Mouse (Mus musculus): ENCODE measurements around the gene Pde8b.

The Pde8b gene

GRCm38 (mm10) chr13:95140460-95141079 is 109.6 kb downstream of the Pde8b start:
- DNase-seq (ENCODE audit: low spot score in 2 of 2), result no peak

- DNase-seq (ENCODE audit: low spot score in 2 of 2), result no peak
These were observed 114.6 kb downstream of the Pde8b start for GRCm38 (mm10) chr13:95135326-95136150.

- no peak for DNase-seq (ENCODE audit: low spot score in 2 of 2)
These were observed 118.3 kb downstream of the Pde8b start for GRCm38 (mm10) chr13:95131848-95132247.

- DNase-seq (ENCODE audit: low spot score in 2 of 2), result no peak
These were observed 119.1 kb downstream of the Pde8b start for GRCm38 (mm10) chr13:95131041-95131440.

DNA sequence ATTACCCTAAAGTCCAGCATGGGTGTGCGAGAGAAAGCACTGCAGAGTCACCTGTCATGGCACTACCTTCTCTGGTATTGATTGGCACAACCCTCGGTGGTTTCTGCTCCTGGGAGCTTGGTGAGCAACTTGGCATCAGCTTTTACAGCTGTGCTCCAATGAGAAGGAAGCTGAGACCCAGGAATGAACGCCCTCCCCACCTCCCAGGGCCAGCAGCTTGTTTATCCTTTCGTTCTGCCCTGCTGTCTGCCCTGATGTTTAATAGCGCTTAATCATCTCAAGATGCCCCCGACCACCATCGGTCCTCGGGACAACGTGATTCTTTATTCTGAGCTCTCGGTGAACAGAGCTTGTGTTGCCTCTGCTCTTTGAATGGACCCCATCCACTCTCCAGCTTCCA is 122.8 kb downstream of the Pde8b start:
- DNase-seq (ENCODE audit: low spot score in 2 of 2), result no peak

DNA sequence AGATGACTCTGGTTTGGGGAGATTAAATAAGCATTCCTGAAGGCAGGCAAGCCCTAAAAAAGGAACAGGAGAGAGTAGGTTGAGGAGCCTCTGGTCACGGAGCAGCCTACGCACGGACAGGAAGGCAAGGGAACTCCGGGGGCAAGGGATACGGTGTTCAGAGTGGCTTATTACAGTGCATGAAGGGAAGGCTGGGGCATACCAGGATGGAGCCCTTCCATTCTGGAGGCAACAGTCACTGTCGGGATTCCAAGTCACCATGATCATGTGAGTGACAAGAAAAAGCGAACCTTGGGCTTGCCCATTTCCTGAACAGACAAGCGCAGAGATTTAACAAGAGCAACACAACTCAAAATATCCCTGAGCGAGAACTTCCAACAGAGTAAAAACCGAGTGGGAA is 123.3 kb downstream of the Pde8b start:
- no peak for DNase-seq (ENCODE audit: low spot score in 2 of 2)

GRCm38 (mm10) chr13:95125546-95126215 is 124.5 kb downstream of the Pde8b start:
- DNase-seq (ENCODE audit: low spot score in 2 of 2), result no peak

GRCm38 (mm10) chr13:95120570-95120969 is 129.6 kb downstream of the Pde8b start:
- DNase-seq (ENCODE audit: low spot score in 2 of 2), result no peak

DNA sequence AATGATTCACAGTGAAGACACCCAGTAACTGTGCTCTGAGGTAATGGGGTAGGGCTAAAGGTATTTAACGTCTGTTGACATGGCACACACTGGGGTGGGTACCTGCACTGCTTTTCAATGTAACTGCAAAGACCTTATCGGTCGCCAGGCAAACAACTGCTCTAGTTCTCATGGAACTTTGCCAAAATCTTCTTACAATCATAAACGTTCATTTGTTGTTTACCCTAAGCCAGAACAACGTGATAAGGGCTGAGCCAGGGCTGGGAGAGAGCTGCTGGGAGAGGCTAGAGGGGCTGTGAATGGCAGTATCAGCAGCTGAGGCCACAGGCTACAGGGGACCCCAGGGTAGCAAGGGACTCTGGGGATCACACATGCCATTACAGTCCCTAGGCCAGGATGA is 136.4 kb downstream of the Pde8b start:
- no peak for DNase-seq (ENCODE audit: low spot score in 2 of 2)

DNA sequence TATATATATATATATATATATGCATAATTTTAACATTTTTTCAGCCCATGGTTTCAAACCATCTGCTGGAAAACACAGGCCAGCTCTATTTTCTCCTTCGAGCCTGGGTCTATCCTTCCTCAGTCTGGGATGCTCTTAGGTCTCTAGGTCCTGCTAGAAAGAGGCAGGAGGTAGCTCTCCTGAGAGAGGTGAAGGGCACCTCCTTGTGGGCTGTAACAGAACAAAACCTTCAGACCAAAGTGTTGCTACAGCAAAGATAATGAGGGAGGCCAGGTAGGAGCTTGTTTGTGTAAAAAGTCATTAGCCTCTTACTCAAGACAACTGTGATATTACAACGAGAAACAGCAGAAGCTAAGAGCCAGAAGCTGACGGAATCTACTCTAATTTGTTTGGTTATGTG is 140.6 kb downstream of the Pde8b start:
- DNase-seq (ENCODE audit: low spot score in 2 of 2), result no peak

- DNase-seq (ENCODE audit: low spot score in 2 of 2), result no peak
These were observed 142.1 kb downstream of the Pde8b start for GRCm38 (mm10) chr13:95108035-95108434.

DNA sequence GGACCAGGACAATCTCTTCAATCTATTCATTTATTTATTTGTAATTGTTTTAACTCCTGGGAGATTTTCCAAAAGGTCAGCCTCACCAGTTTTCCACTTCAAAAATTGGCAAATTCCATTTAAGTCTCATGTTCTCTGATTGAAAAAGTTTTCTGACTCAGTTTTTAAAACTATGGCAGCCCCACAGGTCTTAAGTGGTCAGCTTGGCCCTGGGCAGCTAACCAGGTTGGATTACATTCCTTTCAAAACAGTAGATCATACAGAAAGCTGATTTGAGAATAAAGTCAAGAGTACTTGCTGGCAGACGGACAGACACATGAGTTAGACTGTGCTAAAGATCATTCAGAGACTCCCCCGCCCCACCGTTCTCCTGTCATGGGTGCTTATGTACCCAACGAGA is 145.3 kb downstream of the Pde8b start:
- no peak for DNase-seq (ENCODE audit: low spot score in 2 of 2)

GRCm38 (mm10) chr13:95102985-95103590 is 147.0 kb downstream of the Pde8b start:
- no peak for DNase-seq (ENCODE audit: low spot score in 2 of 2)

DNA sequence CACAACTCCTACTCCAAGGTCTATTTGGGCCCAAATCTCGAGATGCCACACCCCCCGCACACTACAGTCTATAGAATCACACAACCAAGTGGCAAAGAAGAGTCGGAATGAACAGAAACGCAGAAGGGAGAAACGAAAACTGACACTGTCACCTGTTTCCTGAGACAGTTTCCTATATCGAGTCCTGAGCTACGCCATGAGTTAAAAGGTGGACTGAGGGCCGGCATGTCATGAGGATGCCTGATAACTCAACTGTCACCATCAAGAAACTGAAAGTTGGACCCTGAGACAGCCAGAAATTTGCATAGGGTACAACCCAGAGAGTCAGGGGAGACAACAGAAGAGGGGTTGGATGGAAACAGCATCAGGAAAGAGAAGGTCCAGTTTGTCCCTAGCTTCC is 148.8 kb downstream of the Pde8b start:
- DNase-seq (ENCODE audit: low spot score in 2 of 2), result no peak

DNA sequence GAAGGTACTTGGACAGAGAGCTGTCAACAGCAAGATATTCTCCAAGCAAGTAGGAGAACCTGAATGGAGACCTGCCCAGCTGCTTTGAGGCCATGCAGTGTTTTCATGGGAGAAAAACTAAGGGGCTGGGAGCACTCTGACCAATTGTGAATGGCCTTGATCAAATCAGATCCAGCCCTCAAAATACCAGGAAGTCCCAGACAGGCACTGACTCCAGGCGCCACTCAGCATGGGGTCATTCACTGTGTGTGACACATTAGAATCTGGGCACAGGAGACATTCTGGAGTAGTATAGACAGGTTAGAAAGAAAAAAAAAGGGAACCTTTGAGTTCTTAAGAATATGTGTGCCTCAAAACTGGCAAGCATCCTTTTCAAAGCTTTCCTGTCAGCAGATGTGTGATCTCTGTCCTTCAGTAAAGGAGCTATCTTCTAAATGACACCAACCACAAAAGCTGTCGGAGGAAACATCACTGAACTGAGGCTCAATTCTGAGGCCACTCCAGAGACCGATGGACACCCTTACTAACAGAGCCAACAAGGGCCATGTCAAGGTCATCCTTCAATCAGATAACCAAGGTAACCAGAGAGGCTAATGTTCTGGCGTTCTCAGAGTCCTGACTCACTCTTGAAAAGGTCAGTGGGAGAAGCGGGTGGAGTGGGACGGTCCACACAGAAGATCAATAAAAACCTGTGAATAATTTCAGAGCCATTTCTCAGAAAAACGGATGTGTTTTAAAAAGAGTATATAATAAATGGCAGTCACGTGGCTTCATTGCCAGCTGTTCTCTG is 151.0 kb downstream of the Pde8b start:
- DNase-seq (ENCODE audit: low spot score in 2 of 2), result no peak

DNA sequence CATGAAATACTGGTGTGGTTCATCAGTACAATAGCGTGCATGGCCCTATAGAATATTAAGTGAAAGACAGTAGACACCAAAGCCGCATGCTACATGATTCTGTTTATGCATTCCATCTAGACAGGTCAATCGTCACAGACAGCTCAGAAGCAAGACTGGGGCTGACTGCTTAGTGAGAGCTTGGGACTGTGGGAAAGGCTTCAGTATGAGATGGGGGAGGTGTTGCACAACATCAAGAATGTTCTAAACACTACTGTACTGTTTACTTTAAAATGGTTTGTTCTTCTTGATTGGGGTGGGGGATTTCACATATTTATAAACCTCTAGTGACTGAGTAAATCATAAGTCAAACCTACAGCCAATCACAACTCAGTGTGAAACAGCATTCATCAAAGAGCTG is 153.5 kb downstream of the Pde8b start:
- DNase-seq (ENCODE audit: low spot score in 2 of 2), result no peak

GRCm38 (mm10) chr13:95095860-95096259 is 154.3 kb downstream of the Pde8b start:
- DNase-seq (ENCODE audit: low spot score in 2 of 2), result no peak

- DNase-seq (ENCODE audit: low spot score in 2 of 2), result no peak
These were observed 158.3 kb downstream of the Pde8b start for GRCm38 (mm10) chr13:95091546-95092445.

GRCm38 (mm10) chr13:95087358-95087787 is 162.8 kb downstream of the Pde8b start:
- DNase-seq (ENCODE audit: low spot score in 2 of 2), result no peak

GRCm38 (mm10) chr13:95086033-95086432 is 164.1 kb downstream of the Pde8b start:
- DNase-seq (ENCODE audit: low spot score in 2 of 2), result no peak
